Mouse (Mus musculus) heart, adult 2 months (tissue): ENCODE data around the gene Purb.

Experiments
- CTCF ChIP-seq: fragments of 200-600 bp; IDR thresholded peaks from 2 replicates; pipeline ENCODE4 v1.8.1; 2022; ENCODE audit warnings: antibody characterized with exemption, mild to moderate bottlenecking, moderate library complexity
- EP300 ChIP-seq: fragments of 200-500 bp; IDR thresholded peaks from 2 replicates; pipeline ENCODE4 v1.6.1; 2011; ENCODE audit warnings: low read depth, low read length, control low read depth; ENCODE audit not compliant: insufficient read depth
- POLR2A ChIP-seq: fragments of 200-500 bp; IDR thresholded peaks from 2 replicates; pipeline ENCODE4 v1.6.1; 2011; ENCODE audit warnings: mild to moderate bottlenecking, low read depth, low read length, control low read depth; ENCODE audit not compliant: insufficient read depth

DNA sequence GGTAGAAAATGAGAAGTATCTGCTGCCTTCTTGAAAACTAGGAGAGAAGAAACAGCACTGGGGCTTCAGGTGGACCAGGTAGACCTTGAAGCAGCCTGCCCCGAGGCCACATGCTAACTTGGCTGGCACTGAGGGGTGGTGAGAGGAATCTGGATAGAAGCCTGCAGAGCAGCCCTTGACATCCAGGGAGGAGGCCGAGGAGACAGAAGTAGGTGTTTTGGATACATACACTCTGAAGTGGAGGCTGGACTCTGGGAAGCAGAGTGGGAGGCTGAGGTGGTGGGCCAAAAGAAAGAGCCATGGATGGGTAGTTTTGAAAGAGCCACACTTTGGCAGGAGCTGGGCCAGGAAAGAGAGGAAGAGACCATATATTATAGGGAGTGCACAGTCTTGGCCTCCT is 3.5 kb upstream of the Purb start:
- TF ChIP-seq CTCF (no peak), EP300 (no peak), POLR2A (no peak)
